Mouse (Mus musculus): ENCODE results near the gene Rapgef4. TPM values are rescaled to one million over a fixed set of nuclear protein-coding genes. Genes with fewer than 3 reads are reported as not detected.

Rapgef4 gene
- polyA plus RNA-seq, 1 experiment: not detected

DNA sequence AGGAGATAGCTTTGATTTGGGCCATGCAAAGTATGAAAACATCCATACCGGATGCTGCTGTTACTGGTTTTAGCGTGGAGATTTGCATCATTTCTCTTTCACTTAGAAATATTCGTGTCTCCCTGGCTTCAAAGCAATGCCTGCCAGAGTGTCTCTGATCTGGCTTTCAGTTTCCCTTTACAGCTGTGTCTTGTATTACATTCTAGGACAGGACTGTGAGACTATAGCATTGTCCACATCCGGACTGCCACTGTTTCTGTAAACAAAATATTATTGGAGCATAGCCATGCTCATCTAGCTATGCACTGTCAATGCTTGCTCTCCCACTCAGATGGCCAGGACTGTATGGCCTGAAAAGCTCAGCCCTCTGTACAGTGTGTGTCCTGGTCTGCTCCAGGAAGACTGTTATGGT is 133.1 kb downstream of the Rapgef4 start:
- TF ChIP-seq GATA1 (IDR thresholded peaks at IDR 0.05; ENCODE audit: low read length): no peak
- TF ChIP-seq TAL1 (IDR thresholded peaks at IDR 0.05; ENCODE audit: low read length): no peak
- Histone ChIP-seq H3K36me3 (ENCODE audit: control insufficient read depth) (no peaks in the 10 kb centered on the region), H3K9me3 (ENCODE audit: control insufficient read depth, low read length) (no peaks in the 10 kb centered on the region), H3K27me3 (ENCODE audit: control insufficient read depth) (no peaks in the 10 kb centered on the region), H3K4me3 (replicated peaks) (no peak overlapping the region), H3K4me1 (ENCODE audit: control insufficient read depth) (no peaks in the 10 kb centered on the region)

DNA sequence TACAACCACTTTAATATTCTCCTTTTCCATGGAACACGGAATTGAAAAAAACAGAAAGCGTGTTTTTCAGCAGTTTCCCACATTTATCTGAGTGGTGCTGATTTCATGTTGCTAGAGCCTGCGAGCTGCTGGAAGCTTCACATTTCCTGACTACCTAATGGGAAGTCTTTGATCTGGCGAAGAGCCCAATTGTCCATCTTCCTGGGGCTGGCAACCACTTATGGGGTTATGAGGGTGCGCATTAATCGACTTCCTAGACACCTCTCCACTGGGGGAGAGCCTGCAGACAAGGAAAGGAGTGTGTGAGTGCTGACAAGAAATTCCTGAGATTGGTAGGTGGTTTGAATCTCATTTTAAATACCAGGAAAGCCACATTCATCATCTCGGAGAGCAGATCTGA is 135.1 kb downstream of the Rapgef4 start:
- Histone ChIP-seq H3K4me3 (replicated peaks) (no peak overlapping the region), H3K27me3 (ENCODE audit: control insufficient read depth) (no peaks in the 10 kb centered on the region), H3K36me3 (ENCODE audit: control insufficient read depth) (no peaks in the 10 kb centered on the region), H3K9me3 (ENCODE audit: control insufficient read depth, low read length) (no peaks in the 10 kb centered on the region), H3K4me1 (ENCODE audit: control insufficient read depth) (no peaks in the 10 kb centered on the region)
- no peak for TF ChIP-seq GATA1 (IDR thresholded peaks at IDR 0.05; ENCODE audit: low read length)
- no peak for TF ChIP-seq TAL1 (IDR thresholded peaks at IDR 0.05; ENCODE audit: low read length)

DNA sequence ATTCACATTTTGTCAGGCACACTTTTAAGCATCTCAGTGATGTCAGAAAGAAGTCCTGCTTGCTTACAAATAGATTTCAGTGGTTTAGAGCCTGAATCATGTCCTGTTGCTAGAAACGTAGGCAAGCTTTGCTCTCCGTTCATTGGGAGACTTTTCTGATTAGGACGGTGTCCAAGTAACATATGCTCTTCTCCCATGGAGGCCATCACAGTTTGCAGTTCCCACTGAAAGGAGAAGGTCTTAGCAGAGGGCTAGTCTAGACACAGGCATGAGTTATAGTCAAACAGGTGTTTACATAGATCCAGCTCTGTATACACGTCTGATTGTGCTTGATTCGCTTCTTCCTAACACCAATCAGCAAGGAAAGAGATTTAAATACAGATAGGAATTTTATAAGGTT is 135.7 kb downstream of the Rapgef4 start:
- H3K27me3 ChIP-seq (ENCODE audit: control insufficient read depth): no peaks in the 10 kb centered on the region
- H3K4me3 ChIP-seq (replicated peaks): no peak overlapping the region
- no peaks in the 10 kb centered on the region for H3K4me1 ChIP-seq (ENCODE audit: control insufficient read depth)
- no peaks in the 10 kb centered on the region for H3K36me3 ChIP-seq (ENCODE audit: control insufficient read depth)
- TF ChIP-seq GATA1 (IDR thresholded peaks at IDR 0.05; ENCODE audit: low read length) (no peak), TAL1 (IDR thresholded peaks at IDR 0.05; ENCODE audit: low read length) (no peak)
- no peaks in the 10 kb centered on the region for H3K9me3 ChIP-seq (ENCODE audit: control insufficient read depth, low read length)

DNA sequence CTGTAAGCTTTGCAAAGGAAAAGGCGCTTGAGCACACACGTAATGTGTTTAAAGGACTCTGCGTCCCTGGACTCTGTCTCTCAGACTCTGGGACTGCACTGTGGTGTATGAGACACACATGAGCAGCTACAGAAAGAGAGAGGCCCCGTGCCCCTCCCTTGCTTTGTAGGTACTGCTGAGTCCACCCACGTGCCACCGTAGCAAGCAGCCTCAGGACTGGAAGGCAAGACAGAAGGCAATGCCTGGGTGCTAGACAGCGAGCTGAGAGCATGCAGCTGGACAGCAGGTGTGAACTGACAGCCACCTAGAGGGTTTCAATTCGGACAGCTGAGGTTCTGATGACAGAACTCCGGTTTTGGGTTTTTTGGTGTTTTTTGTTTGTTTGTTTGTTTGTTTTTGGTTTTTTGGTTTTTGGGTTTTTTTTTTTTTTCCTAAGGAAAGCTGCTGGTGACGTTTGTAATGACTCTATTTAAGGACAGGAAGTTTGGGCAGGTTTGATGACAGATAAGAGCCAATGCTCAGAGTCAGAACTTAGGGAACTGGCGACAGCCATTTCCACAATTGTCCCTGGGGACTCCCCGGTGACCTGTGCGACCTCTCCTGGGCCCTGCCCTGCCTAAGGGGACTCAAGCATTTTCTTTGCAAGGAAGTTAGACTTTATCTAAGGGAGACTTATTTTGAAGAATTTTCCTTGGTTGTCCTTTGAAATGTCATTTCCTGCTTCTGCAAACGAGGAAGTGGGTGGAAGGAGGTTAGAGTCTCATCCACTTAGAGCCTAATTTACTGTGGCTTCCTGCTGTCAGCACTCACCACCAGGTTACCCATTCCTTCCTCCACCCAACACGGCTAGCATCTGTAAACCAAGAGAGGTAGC is 136.3 kb downstream of the Rapgef4 start:
- Histone ChIP-seq H3K4me3 (replicated peaks) (no peak overlapping the region), H3K9me3 (ENCODE audit: control insufficient read depth, low read length) (no peaks in the 10 kb centered on the region)
- TF ChIP-seq TAL1 (IDR thresholded peaks at IDR 0.05; ENCODE audit: low read length): no peak

DNA sequence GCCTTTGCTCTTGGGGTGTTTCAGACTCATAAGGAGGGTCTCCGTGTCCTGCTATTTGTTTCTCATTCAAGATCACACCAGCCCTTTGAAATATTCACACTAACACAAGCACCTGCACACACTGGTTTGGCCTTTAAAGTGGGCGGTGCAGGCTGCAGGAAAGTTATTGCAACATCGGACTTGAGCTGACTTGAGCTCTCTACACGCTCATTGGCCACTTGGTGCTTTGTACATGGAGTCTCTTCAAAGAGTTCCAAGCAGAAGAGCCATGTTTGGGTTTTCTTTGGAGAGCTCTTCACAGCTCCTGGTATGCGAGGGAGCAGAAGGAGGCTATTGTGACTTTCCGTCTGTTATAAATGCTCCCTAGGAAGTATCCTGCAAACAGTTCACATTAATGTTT is 139.2 kb downstream of the Rapgef4 start:
- Histone ChIP-seq H3K27me3 (ENCODE audit: control insufficient read depth) (no peaks in the 10 kb centered on the region), H3K36me3 (ENCODE audit: control insufficient read depth) (no peaks in the 10 kb centered on the region), H3K9me3 (ENCODE audit: control insufficient read depth, low read length) (no peaks in the 10 kb centered on the region), H3K4me1 (ENCODE audit: control insufficient read depth) (no peaks in the 10 kb centered on the region), H3K4me3 (replicated peaks) (no peak overlapping the region)
- TF ChIP-seq GATA1 (IDR thresholded peaks at IDR 0.05; ENCODE audit: low read length): no peak
- TF ChIP-seq TAL1 (IDR thresholded peaks at IDR 0.05; ENCODE audit: low read length): no peak

More for the DNA sequence above, 136.3 kb downstream of the Rapgef4 start:
- Histone ChIP-seq H3K4me1 (ENCODE audit: control insufficient read depth) (no peaks in the 10 kb centered on the region), H3K27me3 (ENCODE audit: control insufficient read depth) (no peaks in the 10 kb centered on the region), H3K36me3 (ENCODE audit: control insufficient read depth) (no peaks in the 10 kb centered on the region)

DNA sequence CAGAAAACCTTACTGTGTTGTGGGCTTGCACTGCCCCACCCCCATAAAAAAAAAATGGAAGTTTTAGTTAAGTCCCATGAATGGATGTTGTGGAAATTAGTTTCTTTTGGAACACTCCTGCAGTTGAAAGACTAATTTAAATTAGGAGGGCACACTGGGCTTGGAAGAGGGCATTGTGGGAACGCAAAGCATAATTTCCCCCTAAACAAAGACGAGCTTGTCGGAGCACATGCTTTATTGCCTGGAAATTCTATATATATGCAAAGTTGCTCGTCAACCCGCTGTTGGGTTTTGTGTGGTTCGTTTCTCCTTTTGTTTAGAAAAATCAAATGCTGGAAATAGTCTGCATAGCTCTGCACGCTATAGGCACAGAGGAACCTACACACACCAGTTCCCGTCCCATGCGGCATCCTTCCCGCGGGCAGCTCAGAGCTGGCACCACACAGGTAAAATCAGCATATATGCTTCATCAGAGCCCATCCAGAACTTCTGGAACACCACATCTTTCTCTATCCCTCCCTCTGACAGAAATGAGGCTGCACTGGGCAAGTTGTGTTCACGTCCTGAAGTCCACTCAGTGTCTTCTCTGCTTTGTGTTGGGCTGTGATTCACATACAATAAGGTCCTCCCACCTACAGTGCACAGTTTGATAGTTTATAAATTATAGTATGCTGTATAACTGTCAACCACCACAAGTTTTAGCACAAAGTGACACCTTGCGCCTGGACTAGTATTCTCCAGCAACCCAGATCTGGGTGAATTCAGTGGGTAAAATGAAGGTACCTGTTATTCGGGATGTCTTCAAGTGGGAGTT is 141.6 kb downstream of the Rapgef4 start:
- Histone ChIP-seq H3K36me3 (ENCODE audit: control insufficient read depth) (no peaks in the 10 kb centered on the region), H3K27me3 (ENCODE audit: control insufficient read depth) (no peaks in the 10 kb centered on the region), H3K4me3 (replicated peaks) (no peak overlapping the region), H3K9me3 (ENCODE audit: control insufficient read depth, low read length) (no peaks in the 10 kb centered on the region), H3K4me1 (ENCODE audit: control insufficient read depth) (no peaks in the 10 kb centered on the region)
- TF ChIP-seq TAL1 (IDR thresholded peaks at IDR 0.05; ENCODE audit: low read length) (no peak), GATA1 (IDR thresholded peaks at IDR 0.05; ENCODE audit: low read length) (no peak)

DNA sequence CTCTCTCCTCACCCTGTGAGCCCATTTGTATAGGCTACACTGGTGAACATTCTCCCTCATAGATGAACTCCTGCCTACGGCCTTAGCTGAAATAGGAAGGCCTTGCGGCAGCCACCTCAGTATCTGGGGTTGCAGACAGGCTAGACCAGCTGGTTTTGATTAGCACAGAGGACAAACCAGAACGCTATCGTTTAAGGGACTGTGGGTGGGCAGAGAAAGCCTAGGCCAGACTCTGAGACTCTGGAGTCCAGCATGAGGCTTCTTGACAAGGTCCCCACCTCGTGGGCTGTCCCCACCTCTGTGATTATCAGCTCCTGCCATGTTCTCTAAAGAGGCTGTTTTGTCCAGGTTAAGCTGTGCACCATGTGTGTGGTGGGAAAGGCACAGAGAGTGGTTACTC is 142.8 kb downstream of the Rapgef4 start:
- Histone ChIP-seq H3K9me3 (ENCODE audit: control insufficient read depth, low read length) (no peaks in the 10 kb centered on the region), H3K4me1 (ENCODE audit: control insufficient read depth) (no peaks in the 10 kb centered on the region), H3K27me3 (ENCODE audit: control insufficient read depth) (no peaks in the 10 kb centered on the region), H3K36me3 (ENCODE audit: control insufficient read depth) (no peaks in the 10 kb centered on the region), H3K4me3 (replicated peaks) (no peak overlapping the region)
- TF ChIP-seq GATA1 (IDR thresholded peaks at IDR 0.05; ENCODE audit: low read length): no peak
- no peak for TF ChIP-seq TAL1 (IDR thresholded peaks at IDR 0.05; ENCODE audit: low read length)

DNA sequence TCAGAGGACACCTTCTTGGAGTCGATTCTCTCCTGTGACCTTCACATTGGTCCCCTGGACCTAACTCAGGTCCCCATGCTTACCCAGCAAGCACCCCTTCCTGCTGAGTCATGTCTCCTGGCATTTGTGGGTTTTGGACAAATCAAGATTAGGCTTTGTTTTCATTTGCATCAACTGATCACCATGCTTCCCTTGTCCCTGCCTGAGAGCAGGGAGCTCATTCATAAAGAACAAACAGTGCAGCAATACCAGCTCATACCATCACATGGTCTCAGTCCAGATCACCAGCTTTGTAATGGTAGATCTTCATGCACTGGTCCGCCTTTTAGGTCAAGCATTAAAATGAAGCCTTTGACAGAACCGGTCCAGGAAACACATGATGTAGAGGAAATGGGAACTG is 144.7 kb downstream of the Rapgef4 start:
- no peaks in the 10 kb centered on the region for H3K9me3 ChIP-seq (ENCODE audit: control insufficient read depth, low read length)
- H3K4me3 ChIP-seq (replicated peaks): no peak overlapping the region
- H3K36me3 ChIP-seq (ENCODE audit: control insufficient read depth): no peaks in the 10 kb centered on the region
- TF ChIP-seq GATA1 (IDR thresholded peaks at IDR 0.05; ENCODE audit: low read length) (no peak), TAL1 (IDR thresholded peaks at IDR 0.05; ENCODE audit: low read length) (no peak)
- H3K4me1 ChIP-seq (ENCODE audit: control insufficient read depth): no peaks in the 10 kb centered on the region
- no peaks in the 10 kb centered on the region for H3K27me3 ChIP-seq (ENCODE audit: control insufficient read depth)

DNA sequence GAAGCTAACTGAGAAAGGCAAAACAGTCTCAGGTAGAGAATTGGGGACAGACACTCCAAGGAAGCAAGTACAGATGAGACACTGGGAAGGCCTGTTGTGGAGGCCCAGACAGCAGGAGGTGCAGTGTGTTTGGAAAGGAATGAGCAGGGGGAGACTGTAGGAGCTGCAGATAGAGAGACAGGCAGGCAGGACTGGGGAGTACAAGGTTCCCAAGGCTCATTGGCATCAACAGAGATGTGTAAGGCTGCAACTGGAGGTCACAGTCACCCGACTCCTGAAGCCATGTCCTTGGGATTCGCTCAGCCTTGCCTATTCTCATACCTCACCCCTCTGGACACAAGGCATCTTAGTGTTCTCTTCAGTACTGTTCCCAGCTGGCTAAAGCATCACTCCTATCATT is 145.4 kb downstream of the Rapgef4 start:
- TF ChIP-seq TAL1 (IDR thresholded peaks at IDR 0.05; ENCODE audit: low read length) (no peak), GATA1 (IDR thresholded peaks at IDR 0.05; ENCODE audit: low read length) (no peak)
- Histone ChIP-seq H3K27me3 (ENCODE audit: control insufficient read depth) (no peaks in the 10 kb centered on the region), H3K9me3 (ENCODE audit: control insufficient read depth, low read length) (no peaks in the 10 kb centered on the region), H3K4me1 (ENCODE audit: control insufficient read depth) (no peaks in the 10 kb centered on the region), H3K36me3 (ENCODE audit: control insufficient read depth) (no peaks in the 10 kb centered on the region), H3K4me3 (replicated peaks) (no peak overlapping the region)
